Mouse (Mus musculus) erythroid progenitor cell, adult 5-6 weeks (primary cell): Measurements from ENCODE around the gene Lpcat3. TPM values are rescaled to one million over a fixed set of nuclear protein-coding genes. Genes with fewer than 3 reads are reported as not detected.

ENCODE experiments used
- total RNA-seq, 2 experiments: library from RNA; stranded (forward) in 1 of 2; stranded (reverse) in 1 of 2; fragments of 150-400 nt in 1 of 2; fragments of 186-747, 209-891 nt in 1 of 2; gene quantifications; 2 replicates each; pipeline versions ENCODE4 v1.2.3 to v1.2.4; 2015 to 2017; ENCODE audit warnings: low replicate concordance in 2 of 2

Gene Lpcat3
- total RNA-seq, 2 experiments from 2014 or later: 249 to 538 TPM

Other genes with a start within 250 kb of the Lpcat3 start
- 0.84 and 5.0 TPM in 2 replicates for gene Pex5, start 248.0 kb upstream of the Lpcat3 start, total RNA-seq (2015; ENCODE audit: low replicate concordance)
- 3.7 and 6.3 TPM in 2 replicates for gene Pex5, start 248.0 kb upstream of the Lpcat3 start, total RNA-seq (2017; ENCODE audit: low replicate concordance)
- 6.1 TPM in 1 of 2 replicates, not detected in the other for gene Clstn3, start 198.2 kb upstream of the Lpcat3 start, total RNA-seq (2015; ENCODE audit: low replicate concordance)
- 0.68 and 1.0 TPM in 2 replicates for gene Clstn3, start 198.2 kb upstream of the Lpcat3 start, total RNA-seq (2017; ENCODE audit: low replicate concordance)
- gene C1rl, start 169.9 kb upstream of the Lpcat3 start, total RNA-seq (2015; ENCODE audit: low replicate concordance): 1.8 and 4.2 TPM in 2 replicates
- gene C1rl, start 169.9 kb upstream of the Lpcat3 start, total RNA-seq (2017; ENCODE audit: low replicate concordance): 0.39 and 0.91 TPM in 2 replicates
- 5.4 TPM in 1 of 2 replicates, not detected in the other for gene C1ra, start 150.6 kb upstream of the Lpcat3 start, total RNA-seq (2015; ENCODE audit: low replicate concordance)
- gene C1ra, start 150.6 kb upstream of the Lpcat3 start, total RNA-seq (2017; ENCODE audit: low replicate concordance): 0.51 and 2.4 TPM in 2 replicates
- gene C1s1, start 120.7 kb upstream of the Lpcat3 start, total RNA-seq (2015; ENCODE audit: low replicate concordance): 0.84 TPM in 1 of 2 replicates, not detected in the other
- gene C1s1, start 120.7 kb upstream of the Lpcat3 start, total RNA-seq (2017; ENCODE audit: low replicate concordance): 1.4 TPM in 1 of 2 replicates, not detected in the other
- gene C1rb, start 92.7 kb upstream of the Lpcat3 start, total RNA-seq (2015; ENCODE audit: low replicate concordance): not detected in 2 replicates
- gene C1rb, start 92.7 kb upstream of the Lpcat3 start, total RNA-seq (2017; ENCODE audit: low replicate concordance): not detected in 2 replicates
- gene C1s2, start 26.9 kb upstream of the Lpcat3 start, total RNA-seq (2015; ENCODE audit: low replicate concordance): not detected in 2 replicates
- gene C1s2, start 26.9 kb upstream of the Lpcat3 start, total RNA-seq (2017; ENCODE audit: low replicate concordance): not detected in 2 replicates
- 103 and 153 TPM in 2 replicates for gene Emg1, start 49.2 kb downstream of the Lpcat3 start, total RNA-seq (2015; ENCODE audit: low replicate concordance)
- gene Emg1, start 49.2 kb downstream of the Lpcat3 start, total RNA-seq (2017; ENCODE audit: low replicate concordance): 69.4 and 86.4 TPM in 2 replicates
- gene Phb2, start 49.3 kb downstream of the Lpcat3 start, total RNA-seq (2015; ENCODE audit: low replicate concordance): 61.2 and 143 TPM in 2 replicates
- 76.0 and 79.9 TPM in 2 replicates for gene Phb2, start 49.3 kb downstream of the Lpcat3 start, total RNA-seq (2017; ENCODE audit: low replicate concordance)
- gene Ptpn6, start 75.7 kb downstream of the Lpcat3 start, total RNA-seq (2015; ENCODE audit: low replicate concordance): 39.3 and 91.8 TPM in 2 replicates
- gene Ptpn6, start 75.7 kb downstream of the Lpcat3 start, total RNA-seq (2017; ENCODE audit: low replicate concordance): 91.8 and 94.2 TPM in 2 replicates
- 26.0 and 63.4 TPM in 2 replicates for gene Grcc10, start 78.3 kb downstream of the Lpcat3 start, total RNA-seq (2015; ENCODE audit: low replicate concordance)
- 21.9 and 23.3 TPM in 2 replicates for gene Grcc10, start 78.3 kb downstream of the Lpcat3 start, total RNA-seq (2017; ENCODE audit: low replicate concordance)
- not detected in 2 replicates for gene Gm45234, start 93.0 kb downstream of the Lpcat3 start, total RNA-seq (2015; ENCODE audit: low replicate concordance)
- gene Gm45234, start 93.0 kb downstream of the Lpcat3 start, total RNA-seq (2017; ENCODE audit: low replicate concordance): not detected in 2 replicates
- gene Atn1, start 93.5 kb downstream of the Lpcat3 start, total RNA-seq (2015; ENCODE audit: low replicate concordance): 9.4 and 13.8 TPM in 2 replicates
- gene Atn1, start 93.5 kb downstream of the Lpcat3 start, total RNA-seq (2017; ENCODE audit: low replicate concordance): 0.15 and 0.51 TPM in 2 replicates
- not detected in 2 replicates for gene Eno2, start 106.6 kb downstream of the Lpcat3 start, total RNA-seq (2015; ENCODE audit: low replicate concordance)
- gene Eno2, start 106.6 kb downstream of the Lpcat3 start, total RNA-seq (2017; ENCODE audit: low replicate concordance): not detected in 2 replicates
- not detected in 2 replicates for gene Lrrc23, start 116.7 kb downstream of the Lpcat3 start, total RNA-seq (2015; ENCODE audit: low replicate concordance)
- not detected in 2 replicates for gene Lrrc23, start 116.7 kb downstream of the Lpcat3 start, total RNA-seq (2017; ENCODE audit: low replicate concordance)
- 3.4 and 9.7 TPM in 2 replicates for gene Spsb2, start 145.6 kb downstream of the Lpcat3 start, total RNA-seq (2015; ENCODE audit: low replicate concordance)
- gene Spsb2, start 145.6 kb downstream of the Lpcat3 start, total RNA-seq (2017; ENCODE audit: low replicate concordance): 7.6 and 8.2 TPM in 2 replicates
- gene Tpi1, start 151.3 kb downstream of the Lpcat3 start, total RNA-seq (2015; ENCODE audit: low replicate concordance): 19.1 and 64.1 TPM in 2 replicates
- gene Tpi1, start 151.3 kb downstream of the Lpcat3 start, total RNA-seq (2017; ENCODE audit: low replicate concordance): 17.7 and 17.9 TPM in 2 replicates
- gene Usp5, start 166.5 kb downstream of the Lpcat3 start, total RNA-seq (2015; ENCODE audit: low replicate concordance): 35.6 and 60.5 TPM in 2 replicates
- gene Usp5, start 166.5 kb downstream of the Lpcat3 start, total RNA-seq (2017; ENCODE audit: low replicate concordance): 41.2 and 53.1 TPM in 2 replicates
- gene Cdca3, start 166.5 kb downstream of the Lpcat3 start, total RNA-seq (2015; ENCODE audit: low replicate concordance): 529 and 565 TPM in 2 replicates
- 409 and 459 TPM in 2 replicates for gene Cdca3, start 166.5 kb downstream of the Lpcat3 start, total RNA-seq (2017; ENCODE audit: low replicate concordance)
- gene Gnb3, start 177.2 kb downstream of the Lpcat3 start, total RNA-seq (2015; ENCODE audit: low replicate concordance): not detected in 2 replicates
- not detected in 2 replicates for gene Gnb3, start 177.2 kb downstream of the Lpcat3 start, total RNA-seq (2017; ENCODE audit: low replicate concordance)
- 1.1 and 2.5 TPM in 2 replicates for gene P3h3, start 194.7 kb downstream of the Lpcat3 start, total RNA-seq (2015; ENCODE audit: low replicate concordance)
- 0.83 and 3.0 TPM in 2 replicates for gene P3h3, start 194.7 kb downstream of the Lpcat3 start, total RNA-seq (2017; ENCODE audit: low replicate concordance)
- gene Gpr162, start 201.0 kb downstream of the Lpcat3 start, total RNA-seq (2015; ENCODE audit: low replicate concordance): not detected in 2 replicates
- not detected in 2 replicates for gene Gpr162, start 201.0 kb downstream of the Lpcat3 start, total RNA-seq (2017; ENCODE audit: low replicate concordance)
- gene Cd4, start 225.2 kb downstream of the Lpcat3 start, total RNA-seq (2015; ENCODE audit: low replicate concordance): 4.3 and 12.2 TPM in 2 replicates
- 5.0 and 6.8 TPM in 2 replicates for gene Cd4, start 225.2 kb downstream of the Lpcat3 start, total RNA-seq (2017; ENCODE audit: low replicate concordance)
- 1.8 TPM in 1 of 2 replicates, not detected in the other for gene Lag3, start 248.7 kb downstream of the Lpcat3 start, total RNA-seq (2015; ENCODE audit: low replicate concordance)
- 0.90 TPM in 1 of 2 replicates, not detected in the other for gene Lag3, start 248.7 kb downstream of the Lpcat3 start, total RNA-seq (2017; ENCODE audit: low replicate concordance)